Mouse (Mus musculus): ENCODE measurements around the gene Tbc1d8b. TPM values are rescaled to one million over a fixed set of nuclear protein-coding genes. Genes with fewer than 3 reads are reported as not detected.

Tbc1d8b gene
- polyA plus RNA-seq, 1 experiment from 2014 or later = 5.2 TPM

Other genes starting within 250 kb of the Tbc1d8b start
- 0.77 and 0.95 TPM in 2 replicates for gene D330045A20Rik, start 204.6 kb upstream of the Tbc1d8b start, polyA plus RNA-seq (2015; fragmentation: Nextera tagmentation; extraction: Ambion mirVana)
- 9.8 and 12.8 TPM in 2 replicates for gene Rnf128, start 121.7 kb upstream of the Tbc1d8b start, polyA plus RNA-seq (2015; fragmentation: Nextera tagmentation; extraction: Ambion mirVana)
- gene Gm15013, start 29.5 kb downstream of the Tbc1d8b start, polyA plus RNA-seq (2015; fragmentation: Nextera tagmentation; extraction: Ambion mirVana) = 0.29 and 0.36 TPM in 2 replicates
- gene Ripply1, start 97.4 kb downstream of the Tbc1d8b start, polyA plus RNA-seq (2015; fragmentation: Nextera tagmentation; extraction: Ambion mirVana) = 1.8 and 1.9 TPM in 2 replicates
- 0.55 and 0.80 TPM in 2 replicates for gene Cldn2, start 115.8 kb downstream of the Tbc1d8b start, polyA plus RNA-seq (2015; fragmentation: Nextera tagmentation; extraction: Ambion mirVana)
- gene Morc4, start 186.7 kb downstream of the Tbc1d8b start, polyA plus RNA-seq (2015; fragmentation: Nextera tagmentation; extraction: Ambion mirVana) = 16.3 and 22.4 TPM in 2 replicates